Mouse (Mus musculus) stomach, postnatal 0 days (tissue): Measurements from ENCODE around the gene Cass4.

ENCODE experiments used
- CTCF ChIP-seq: IDR thresholded peaks from 2 replicates; pipeline ENCODE4 v1.5.1; 2016; ENCODE audit warnings: antibody characterized with exemption, low read depth, mild to moderate bottlenecking, moderate library complexity
- EP300 ChIP-seq: optimal IDR thresholded peaks from 2 replicates; pipeline ENCODE3; 2016; ENCODE audit warnings: antibody characterized with exemption

DNA sequence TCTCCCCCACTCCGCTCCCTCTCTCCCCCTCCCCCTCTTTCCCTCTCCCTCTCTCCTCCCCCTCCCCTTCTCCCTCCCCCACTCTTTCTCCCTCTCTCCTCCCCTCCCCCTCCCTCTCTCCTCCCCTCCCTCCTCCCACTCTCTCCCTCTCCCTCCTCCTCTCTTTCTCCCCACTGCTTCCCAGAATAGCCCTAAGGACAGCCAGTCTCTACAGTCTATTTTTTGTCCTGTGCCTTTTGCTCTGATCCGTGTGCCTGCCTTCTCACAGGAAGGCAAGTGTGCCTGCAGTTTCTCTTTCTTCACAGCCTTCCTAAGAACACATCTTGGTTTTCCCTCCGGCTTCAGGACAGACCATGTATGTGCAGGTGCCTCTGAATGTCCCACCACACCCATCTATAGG lies 83.8 kb downstream of the Cass4 start:
- TF ChIP-seq CTCF (no peak), EP300 (no peak)
